Mouse (Mus musculus): Measurements from ENCODE around the gene Emp1. TPM values are rescaled to one million over a fixed set of nuclear protein-coding genes. Genes with fewer than 3 reads are reported as not detected.

The Emp1 gene
- polyA plus RNA-seq, 1 experiment from 2014 or later: 28.8 TPM

DNA sequence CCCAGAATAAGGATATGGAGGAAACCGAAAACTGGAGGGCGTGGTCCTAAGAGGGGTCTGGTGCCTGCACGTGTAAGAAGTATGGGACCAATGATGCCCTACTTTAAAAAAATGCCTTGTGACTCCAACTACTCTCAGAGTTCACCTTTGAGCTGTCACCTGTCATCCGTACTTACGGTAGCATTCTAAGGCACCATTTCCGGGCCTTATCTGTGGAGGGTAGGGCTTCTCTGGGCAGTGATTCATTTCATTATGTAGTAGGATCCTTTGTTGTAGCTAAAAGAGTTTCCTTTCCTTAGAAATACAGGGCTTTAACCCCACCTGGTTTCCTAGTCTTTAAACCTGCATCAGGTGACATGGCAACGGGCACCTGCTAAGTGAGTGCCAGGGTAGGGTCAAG is 35.5 kb upstream of the Emp1 start:
- no peak overlapping the region for H3K4me3 ChIP-seq (ENCODE audit: low read depth, low read length)
- WGBS: 77% methylated on average over 7 of the region's 7 CpGs
- ATAC-seq (ENCODE audit: insufficient number of reproducible peaks, insufficient read depth, low FRiP score, low read depth): no peak
- no peaks in the 10 kb centered on the region for H3K36me3 ChIP-seq (ENCODE audit: control insufficient read depth, insufficient read depth, low read length)
- no peaks in the 10 kb centered on the region for H3K27me3 ChIP-seq (ENCODE audit: control insufficient read depth, insufficient read depth, low read length)
- no peak overlapping the region for H3K9ac ChIP-seq (replicated peaks; ENCODE audit: low read depth, low read length)
- no peak overlapping the region for H3K27ac ChIP-seq (ENCODE audit: low read length)
- no peaks in the 10 kb centered on the region for H3K9me3 ChIP-seq (ENCODE audit: control insufficient read depth, low read depth, low read length)
- no peak overlapping the region for H3K4me2 ChIP-seq (replicated peaks; ENCODE audit: low read depth, low read length)
- peaks cover 11% of the 10 kb centered on the region; the same call in 1 of the 2 replicates for H3K4me1 ChIP-seq (ENCODE audit: control insufficient read depth, insufficient read depth, low read length)

DNA sequence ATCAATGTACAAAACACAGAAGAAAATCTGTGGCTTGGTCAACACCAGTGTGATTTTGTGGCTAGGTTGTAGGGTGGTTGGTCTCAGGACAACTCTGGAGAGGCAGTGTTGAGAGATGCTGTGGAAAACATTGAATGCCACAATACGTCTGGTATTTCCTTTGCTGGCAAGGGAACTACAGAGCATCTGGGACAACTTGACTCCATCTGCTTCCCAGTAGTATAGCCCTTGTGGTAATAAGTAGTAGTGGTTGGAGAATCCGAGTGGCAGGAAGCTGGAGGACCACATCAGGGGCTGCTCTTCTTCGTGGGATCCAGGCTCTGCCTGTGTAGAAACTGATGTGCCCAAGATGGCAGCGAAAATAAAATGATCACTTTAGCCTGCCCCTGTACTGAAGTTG is 30.4 kb upstream of the Emp1 start:
- no peak overlapping the region for H3K27ac ChIP-seq (ENCODE audit: low read length)
- 0 out of 2 replicates have a peak, but pooled peaks have one; percentile 14 for ATAC-seq (ENCODE audit: insufficient number of reproducible peaks, insufficient read depth, low FRiP score, low read depth)

DNA sequence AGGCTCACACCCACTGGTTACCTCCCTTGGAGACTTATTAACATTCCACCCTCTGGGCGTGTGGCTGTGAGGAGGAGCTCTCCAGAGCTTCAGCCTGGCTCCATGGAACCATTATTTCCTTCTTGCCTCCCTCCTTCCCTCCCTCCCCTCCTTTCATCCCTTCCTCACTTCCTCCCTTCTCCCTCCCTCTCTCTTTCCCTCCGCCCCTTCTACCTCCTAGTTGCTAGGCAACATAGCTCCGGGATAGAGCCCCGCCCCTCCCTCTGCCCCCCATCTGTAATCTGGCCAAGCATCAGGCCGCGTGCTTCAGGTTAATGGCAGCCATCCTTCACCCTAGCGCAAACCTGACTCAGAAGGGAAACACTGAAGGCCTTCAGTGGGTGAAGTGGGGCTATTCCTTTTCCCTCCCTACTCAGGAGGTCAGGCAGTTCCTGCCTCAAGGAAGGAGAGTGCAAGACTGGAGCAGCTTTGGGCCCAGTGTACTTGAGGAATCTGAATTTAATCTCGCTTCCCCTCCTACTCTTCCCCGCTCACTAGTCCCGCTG is 29.5 kb upstream of the Emp1 start:
- Histone ChIP-seq H3K4me1 (ENCODE audit: control insufficient read depth, insufficient read depth, low read length) (peaks cover 10% of the 10 kb centered on the region; the same call in 1 of the 2 replicates), H3K4me2 (replicated peaks; ENCODE audit: low read depth, low read length) (no peak overlapping the region), H3K27me3 (ENCODE audit: control insufficient read depth, insufficient read depth, low read length) (no peaks in the 10 kb centered on the region), H3K9me3 (ENCODE audit: control insufficient read depth, low read depth, low read length) (no peaks in the 10 kb centered on the region), H3K27ac (ENCODE audit: low read length) (no peak overlapping the region; the same call in 1 of the 2 replicates), H3K36me3 (ENCODE audit: control insufficient read depth, insufficient read depth, low read length) (no peaks in the 10 kb centered on the region), H3K4me3 (ENCODE audit: low read depth, low read length) (no peak overlapping the region), H3K9ac (replicated peaks; ENCODE audit: low read depth, low read length) (no peak overlapping the region)
- WGBS: 14% methylated on average over 10 of the region's 10 CpGs
- ATAC-seq (ENCODE audit: insufficient number of reproducible peaks, insufficient read depth, low FRiP score, low read depth): peak; percentile 71

More for the DNA sequence above, 30.4 kb upstream of the Emp1 start:
- WGBS: 84% methylated on average over 4 of the region's 4 CpGs
- no peak overlapping the region for H3K4me2 ChIP-seq (replicated peaks; ENCODE audit: low read depth, low read length)
- H3K4me1 ChIP-seq (ENCODE audit: control insufficient read depth, insufficient read depth, low read length): peaks cover 10% of the 10 kb centered on the region; the same call in 1 of the 2 replicates
- H3K4me3 ChIP-seq (ENCODE audit: low read depth, low read length): no peak overlapping the region
- no peaks in the 10 kb centered on the region for H3K27me3 ChIP-seq (ENCODE audit: control insufficient read depth, insufficient read depth, low read length)
- no peak overlapping the region for H3K9ac ChIP-seq (replicated peaks; ENCODE audit: low read depth, low read length)
- no peaks in the 10 kb centered on the region for H3K9me3 ChIP-seq (ENCODE audit: control insufficient read depth, low read depth, low read length)
- no peaks in the 10 kb centered on the region for H3K36me3 ChIP-seq (ENCODE audit: control insufficient read depth, insufficient read depth, low read length)

DNA sequence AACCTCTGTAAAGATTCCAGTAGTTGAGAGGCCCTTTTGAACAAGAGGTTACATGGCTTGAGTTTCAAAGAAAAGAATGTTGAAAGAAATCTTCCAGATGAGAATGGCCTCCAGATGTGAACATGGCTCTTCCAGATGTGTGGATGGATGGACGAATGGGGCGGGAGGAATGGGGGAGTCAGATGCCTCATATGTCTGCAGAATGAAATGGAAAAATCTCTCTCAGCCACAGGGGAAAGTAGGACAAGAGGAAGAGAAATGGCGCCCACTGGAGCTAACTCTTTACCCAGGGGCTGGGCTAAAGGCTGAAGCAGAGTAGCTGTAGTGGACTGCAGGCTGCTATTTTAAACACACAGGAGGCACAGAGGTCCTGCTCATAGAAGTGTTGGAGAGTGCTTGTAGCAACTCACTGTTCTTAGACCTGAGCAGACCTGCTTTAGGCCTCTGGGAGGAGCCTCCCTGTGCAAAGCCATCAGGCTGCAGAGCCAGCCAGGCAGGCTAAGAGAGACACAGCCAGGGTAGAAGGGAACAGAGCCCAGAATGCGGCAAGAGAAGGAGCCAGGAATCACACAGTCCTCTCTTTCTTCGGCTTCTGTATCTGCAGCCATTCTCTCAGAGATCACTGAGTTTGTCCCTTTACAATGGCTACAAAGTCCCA is 28.2 kb upstream of the Emp1 start:
- no peak overlapping the region for H3K4me2 ChIP-seq (replicated peaks; ENCODE audit: low read depth, low read length)
- no peaks in the 10 kb centered on the region for H3K9me3 ChIP-seq (ENCODE audit: control insufficient read depth, low read depth, low read length)
- no peak overlapping the region for H3K9ac ChIP-seq (replicated peaks; ENCODE audit: low read depth, low read length)
- H3K27ac ChIP-seq (ENCODE audit: low read length): peak overlapping the region; percentile 64; the same call in 1 of the 2 replicates
- peak; percentile 51; the same call in 1 of the 2 replicates for ATAC-seq (ENCODE audit: insufficient number of reproducible peaks, insufficient read depth, low FRiP score, low read depth)
- H3K27me3 ChIP-seq (ENCODE audit: control insufficient read depth, insufficient read depth, low read length): no peaks in the 10 kb centered on the region
- peaks cover 10% of the 10 kb centered on the region; the same call in 1 of the 2 replicates for H3K4me1 ChIP-seq (ENCODE audit: control insufficient read depth, insufficient read depth, low read length)
- H3K4me3 ChIP-seq (ENCODE audit: low read depth, low read length): no peak overlapping the region
- H3K36me3 ChIP-seq (ENCODE audit: control insufficient read depth, insufficient read depth, low read length): no peaks in the 10 kb centered on the region
- WGBS: 64% methylated on average over 5 of the region's 5 CpGs

DNA sequence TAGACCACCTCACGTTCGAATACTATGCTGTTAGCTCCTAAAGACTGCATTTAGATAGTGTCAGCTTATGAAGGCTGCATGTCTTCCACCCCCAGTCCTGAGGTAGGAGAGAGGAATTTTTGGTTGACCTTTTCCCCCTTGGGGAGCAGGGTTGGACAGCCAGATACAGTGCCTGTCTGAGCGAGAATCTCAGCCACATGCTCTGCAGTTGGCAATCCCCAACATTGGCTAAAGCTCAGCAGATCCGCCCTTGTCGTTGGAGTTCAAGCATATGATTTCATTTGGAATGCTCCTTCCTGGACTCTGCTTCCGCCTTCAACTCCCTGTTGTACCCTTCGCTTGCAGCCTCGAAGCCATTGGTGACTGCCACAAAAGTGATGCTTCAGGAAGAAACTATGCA is 26.0 kb upstream of the Emp1 start:
- Histone ChIP-seq H3K4me1 (ENCODE audit: control insufficient read depth, insufficient read depth, low read length) (peaks cover 10% of the 10 kb centered on the region; the same call in 1 of the 2 replicates), H3K4me2 (replicated peaks; ENCODE audit: low read depth, low read length) (no peak overlapping the region), H3K9me3 (ENCODE audit: control insufficient read depth, low read depth, low read length) (no peaks in the 10 kb centered on the region), H3K4me3 (ENCODE audit: low read depth, low read length) (no peak overlapping the region), H3K9ac (replicated peaks; ENCODE audit: low read depth, low read length) (no peak overlapping the region), H3K36me3 (ENCODE audit: control insufficient read depth, insufficient read depth, low read length) (no peaks in the 10 kb centered on the region), H3K27ac (ENCODE audit: low read length) (no peak overlapping the region), H3K27me3 (ENCODE audit: control insufficient read depth, insufficient read depth, low read length) (no peaks in the 10 kb centered on the region)
- no peak for ATAC-seq (ENCODE audit: insufficient number of reproducible peaks, insufficient read depth, low FRiP score, low read depth)
- WGBS: 91% methylated on average over 8 of the region's 8 CpGs

DNA sequence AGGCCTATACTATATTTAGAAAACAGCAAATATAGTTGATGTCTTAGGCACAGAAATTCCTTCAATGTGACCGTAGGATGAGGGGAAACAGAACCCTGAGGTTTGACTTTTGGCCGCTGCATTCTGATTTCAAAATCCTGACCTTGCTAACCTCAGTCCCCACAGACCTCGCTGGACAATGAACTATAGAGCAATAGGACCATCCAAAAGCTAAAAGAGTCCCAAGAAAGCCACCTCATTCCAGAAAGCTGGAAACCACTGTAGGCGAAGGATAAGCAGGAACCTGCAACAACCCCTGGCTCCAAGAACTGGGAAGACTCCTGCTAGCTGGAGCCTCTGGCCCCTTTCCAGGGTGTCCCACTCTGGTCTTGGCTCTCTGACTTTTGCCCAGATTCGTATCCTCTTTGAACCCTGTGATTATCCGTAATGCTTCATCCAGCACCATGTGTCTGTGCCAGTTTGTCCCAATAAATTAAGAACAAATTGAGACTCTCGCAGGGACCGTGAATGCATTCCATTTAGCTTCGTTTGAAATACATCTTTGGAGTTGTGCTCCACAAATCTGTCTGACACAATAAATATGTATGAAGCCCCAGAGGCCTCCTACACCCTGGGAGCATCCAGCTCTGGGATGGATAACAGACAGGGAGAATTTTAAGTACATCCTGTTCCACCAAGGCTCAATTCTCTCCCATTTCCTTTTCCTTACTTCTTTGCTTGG is 21.8 kb upstream of the Emp1 start:
- ATAC-seq (ENCODE audit: insufficient number of reproducible peaks, insufficient read depth, low FRiP score, low read depth): no peak
- Histone ChIP-seq H3K27me3 (ENCODE audit: control insufficient read depth, insufficient read depth, low read length) (no peaks in the 10 kb centered on the region), H3K4me3 (ENCODE audit: low read depth, low read length) (no peak overlapping the region), H3K27ac (ENCODE audit: low read length) (no peak overlapping the region; the same call in 1 of the 2 replicates), H3K9me3 (ENCODE audit: control insufficient read depth, low read depth, low read length) (no peaks in the 10 kb centered on the region), H3K9ac (replicated peaks; ENCODE audit: low read depth, low read length) (no peak overlapping the region), H3K4me1 (ENCODE audit: control insufficient read depth, insufficient read depth, low read length) (no peaks in the 10 kb centered on the region), H3K36me3 (ENCODE audit: control insufficient read depth, insufficient read depth, low read length) (no peaks in the 10 kb centered on the region), H3K4me2 (replicated peaks; ENCODE audit: low read depth, low read length) (no peak overlapping the region)
- WGBS: 74% methylated on average over 9 of the region's 9 CpGs

DNA sequence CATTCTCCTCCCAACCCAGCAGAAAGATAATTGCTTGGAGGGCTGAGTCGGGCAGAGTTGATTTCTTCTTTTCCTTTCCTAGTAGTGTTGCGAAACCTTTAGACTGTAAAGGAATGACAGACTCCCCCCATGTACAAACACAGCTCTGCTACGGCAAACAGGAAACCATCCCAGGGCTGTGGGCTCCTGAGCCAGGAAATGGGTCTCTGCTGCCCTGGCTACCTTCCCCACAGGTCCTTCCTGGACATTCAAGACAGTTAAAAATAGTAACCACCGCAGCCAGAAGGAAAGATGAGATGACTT is 21.3 kb upstream of the Emp1 start:
- Histone ChIP-seq H3K36me3 (ENCODE audit: control insufficient read depth, insufficient read depth, low read length) (no peaks in the 10 kb centered on the region), H3K27ac (ENCODE audit: low read length) (no peak overlapping the region; the same call in 1 of the 2 replicates), H3K9ac (replicated peaks; ENCODE audit: low read depth, low read length) (no peak overlapping the region), H3K27me3 (ENCODE audit: control insufficient read depth, insufficient read depth, low read length) (no peaks in the 10 kb centered on the region), H3K4me3 (ENCODE audit: low read depth, low read length) (no peak overlapping the region), H3K9me3 (ENCODE audit: control insufficient read depth, low read depth, low read length) (no peaks in the 10 kb centered on the region), H3K4me1 (ENCODE audit: control insufficient read depth, insufficient read depth, low read length) (no peaks in the 10 kb centered on the region), H3K4me2 (replicated peaks; ENCODE audit: low read depth, low read length) (no peak overlapping the region)
- ATAC-seq (ENCODE audit: insufficient number of reproducible peaks, insufficient read depth, low FRiP score, low read depth): no peak
- WGBS: 50% methylated on average over 4 of the region's 4 CpGs

DNA sequence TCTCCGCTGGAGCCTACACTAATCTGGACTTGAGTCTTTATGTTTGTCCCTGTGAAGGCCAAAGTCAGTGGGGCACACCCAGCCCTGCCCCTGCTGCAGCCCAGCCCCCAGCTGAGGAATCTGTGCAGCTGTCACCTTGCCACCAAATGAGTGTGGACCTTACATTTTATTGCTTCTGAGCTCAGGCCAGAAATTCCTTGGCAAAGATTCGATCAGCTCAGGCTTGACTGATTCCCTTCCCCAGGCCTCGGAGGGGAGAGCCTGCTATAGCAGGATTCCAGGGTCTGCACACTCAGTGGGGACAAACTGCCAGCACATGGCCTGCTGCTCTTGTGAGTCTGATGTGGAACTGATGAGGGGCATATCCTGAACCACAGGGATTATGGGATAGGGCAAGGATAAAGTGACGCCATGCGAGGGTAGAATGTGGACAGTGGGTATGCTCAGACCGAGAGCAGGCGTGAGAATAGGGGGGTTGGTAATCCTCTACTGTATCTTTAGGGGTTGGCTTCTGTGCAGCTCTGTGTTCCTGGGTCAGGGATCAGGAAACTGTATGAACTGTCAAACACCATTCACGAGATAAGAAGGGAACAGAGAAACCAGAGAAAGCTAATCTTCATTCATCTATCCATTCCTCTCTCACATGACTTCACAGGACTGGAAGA is 10.6 kb upstream of the Emp1 start:
- H3K9me3 ChIP-seq (ENCODE audit: control insufficient read depth, low read depth, low read length): no peaks in the 10 kb centered on the region
- no peak overlapping the region for H3K4me3 ChIP-seq (ENCODE audit: low read depth, low read length)
- 54% methylated on average over 8 of the region's 8 CpGs for WGBS
- peaks cover 8% of the 10 kb centered on the region for H3K4me1 ChIP-seq (ENCODE audit: control insufficient read depth, insufficient read depth, low read length)
- H3K27me3 ChIP-seq (ENCODE audit: control insufficient read depth, insufficient read depth, low read length): no peaks in the 10 kb centered on the region
- H3K4me2 ChIP-seq (replicated peaks; ENCODE audit: low read depth, low read length): no peak overlapping the region
- H3K9ac ChIP-seq (replicated peaks; ENCODE audit: low read depth, low read length): no peak overlapping the region
- peak; percentile 36; the same call in 1 of the 2 replicates for ATAC-seq (ENCODE audit: insufficient number of reproducible peaks, insufficient read depth, low FRiP score, low read depth)
- H3K27ac ChIP-seq (ENCODE audit: low read length): 0 out of 2 replicates have a peak overlapping the region, but pooled peaks have one; percentile 22
- no peaks in the 10 kb centered on the region for H3K36me3 ChIP-seq (ENCODE audit: control insufficient read depth, insufficient read depth, low read length)

Measured in stomach, embryonic 14.5 days (tissue).